Mouse (Mus musculus): Measurements from ENCODE around the gene Krtcap3.
"Not testable (repeated sequence)": the region's sequence is repeated elsewhere in the genome, so short reads cannot be mapped to it uniquely, and the experiment has no call there.

The Krtcap3 gene

DNA sequence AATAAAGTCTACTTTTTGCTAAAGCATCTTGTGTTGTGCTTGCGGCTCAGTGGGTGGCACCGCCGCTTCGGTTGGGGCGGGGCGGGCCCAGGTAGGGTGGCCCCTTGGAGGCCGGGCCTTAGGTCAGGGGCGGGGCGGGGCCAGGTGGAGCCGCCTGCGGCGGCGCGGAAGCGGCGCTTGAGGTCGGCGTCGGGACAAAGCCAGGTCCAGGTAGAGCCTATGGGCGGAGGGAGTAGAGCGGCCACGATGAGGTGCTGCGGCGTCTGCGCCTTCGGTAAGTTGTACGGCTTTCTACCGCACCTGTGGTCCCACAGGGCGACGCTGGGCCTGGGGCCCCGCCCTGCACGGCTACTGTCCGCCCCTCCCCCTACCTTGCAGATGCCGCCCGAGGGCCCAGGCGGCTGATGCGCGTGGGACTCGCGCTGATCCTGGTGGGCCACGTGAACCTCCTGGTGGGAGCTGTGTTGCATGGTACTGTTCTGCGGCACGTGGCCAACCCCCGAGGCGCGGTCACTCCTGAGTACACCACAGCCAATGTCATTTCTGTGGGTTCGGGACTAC is at the start of gene Krtcap3:
TSS of gene Krtcap3 (plus strand) at position 151 of the 561 bp plus-strand sequence.
- no peak for DNase-seq (ENCODE audit: low spot score)

- DNase-seq (ENCODE audit: low spot score) = peak; percentile 98
Measured at GRCm38 (mm10) chr5:31201742-31202590, 49.5 kb upstream of the Krtcap3 start, which contains the start of gene Zfp513. TSS of gene Zfp513 (minus strand) at chr5:31202303.

DNA sequence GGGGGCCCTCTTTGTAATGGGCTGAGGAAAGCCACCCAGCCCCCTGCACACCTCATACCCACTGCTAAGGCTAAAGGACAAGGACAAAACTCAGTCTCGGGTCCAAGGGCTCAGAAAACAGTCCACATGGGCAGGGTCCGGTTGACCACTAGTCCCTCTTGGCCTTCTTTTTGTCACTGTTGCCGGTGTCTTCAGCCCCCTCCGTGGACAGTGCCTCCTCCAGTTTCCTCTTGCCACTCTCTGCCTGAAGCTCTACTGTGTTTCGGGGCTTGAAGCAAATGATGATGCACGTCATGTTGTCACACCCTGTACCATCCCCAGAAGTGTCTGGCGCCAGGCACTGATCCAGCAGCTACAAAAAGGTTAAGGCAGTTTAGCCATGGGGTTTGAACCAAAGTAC is 48.6 kb upstream of the Krtcap3 start:
- DNase-seq (ENCODE audit: low spot score) = no peak

DNA sequence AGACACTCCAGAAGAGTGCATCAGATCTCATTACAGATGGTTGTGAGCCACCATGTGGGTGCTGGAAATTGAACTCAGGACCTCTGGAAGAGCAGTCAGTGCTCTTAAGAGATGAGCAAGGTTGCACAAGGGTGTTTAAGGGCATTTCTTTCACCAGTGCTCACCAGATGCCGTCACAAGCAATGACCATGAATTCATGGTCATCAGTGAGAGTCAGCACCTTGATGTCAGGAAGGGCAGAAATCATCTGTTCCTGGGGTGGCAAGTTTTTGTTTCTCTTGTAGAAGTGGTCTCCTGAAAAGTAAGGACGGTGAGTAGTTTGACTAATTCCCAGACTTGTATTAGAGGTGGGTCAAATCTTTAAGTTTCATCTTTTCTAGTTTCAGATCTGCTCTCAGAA is 47.6 kb upstream of the Krtcap3 start:
- no peak for DNase-seq (ENCODE audit: low spot score)

- no peak for DNase-seq (ENCODE audit: low spot score)
Measured at GRCm38 (mm10) chr5:31204421-31204820, 47.1 kb upstream of the Krtcap3 start.

DNA sequence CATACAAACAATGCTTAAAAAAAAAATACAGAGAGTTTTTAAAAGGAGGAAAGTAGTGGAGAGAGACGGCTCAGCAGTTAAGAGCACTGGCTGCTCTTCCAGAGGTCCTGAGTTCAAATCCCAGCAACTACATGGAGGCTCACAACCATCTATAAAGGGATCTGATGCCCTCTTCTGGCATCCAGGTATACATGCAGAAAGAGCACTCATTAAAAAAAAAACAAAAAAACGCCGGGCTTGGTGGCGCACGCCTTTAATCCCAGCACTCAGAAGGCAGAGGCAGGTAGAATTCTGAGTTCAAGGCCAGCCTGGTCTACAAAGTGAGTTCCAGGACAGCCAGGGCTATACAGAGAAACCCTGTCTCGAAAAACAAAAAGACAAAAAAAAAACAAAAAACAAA is 34.9 kb upstream of the Krtcap3 start:
- DNase-seq (ENCODE audit: low spot score) = not testable (repeated sequence)

DNA sequence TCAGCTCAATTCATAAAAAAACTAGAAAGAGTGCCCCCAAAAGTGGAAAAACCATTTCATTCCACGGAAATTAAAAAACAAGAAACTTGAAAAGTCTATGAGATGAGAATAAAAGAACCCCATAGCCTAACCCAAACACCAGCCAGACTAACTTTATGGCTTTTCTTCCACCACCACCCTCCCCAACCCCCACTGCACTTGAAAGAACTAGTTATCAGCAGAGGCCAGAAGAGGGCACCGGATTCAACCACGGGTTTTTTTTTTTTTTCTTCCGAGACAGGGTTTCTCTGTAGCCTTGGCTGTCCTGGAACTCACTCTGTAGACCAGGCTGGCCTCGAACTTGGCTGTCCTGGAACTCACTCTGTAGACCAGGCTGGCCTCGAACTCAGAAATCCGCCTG is 33.2 kb upstream of the Krtcap3 start:
- no peak for DNase-seq (ENCODE audit: low spot score)

DNA sequence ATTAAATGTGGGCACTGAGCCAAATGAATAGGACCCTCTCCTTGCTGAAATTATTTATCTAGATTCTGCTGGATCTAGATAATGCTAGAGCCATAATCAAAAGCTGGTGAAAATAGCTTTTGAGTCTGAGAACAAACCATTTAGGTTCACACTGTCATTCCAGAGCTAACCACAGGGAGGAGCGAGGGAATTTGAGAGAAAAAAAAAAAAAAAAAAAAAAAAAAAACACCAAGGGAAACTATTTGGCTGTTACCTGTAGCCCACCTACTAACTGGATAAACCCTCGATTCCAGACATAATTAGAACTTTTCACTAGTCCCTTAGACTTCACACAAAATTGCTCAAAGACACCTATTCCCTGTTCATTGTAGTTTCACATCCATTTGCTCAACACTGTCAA is 32.4 kb upstream of the Krtcap3 start:
- no peak for DNase-seq (ENCODE audit: low spot score)

- no peak for DNase-seq (ENCODE audit: low spot score)
Measured at GRCm38 (mm10) chr5:31219474-31219873, 32.0 kb upstream of the Krtcap3 start.

GRCm38 (mm10) chr5:31219911-31220447 is 31.5 kb upstream of the Krtcap3 start:
- no peak for DNase-seq (ENCODE audit: low spot score)

- peak; percentile 88 for DNase-seq (ENCODE audit: low spot score)
Measured at GRCm38 (mm10) chr5:31220448-31221303, 30.8 kb upstream of the Krtcap3 start, which contains the start of gene Ppm1g. TSS of gene Ppm1g (minus strand) at chr5:31220687.

- DNase-seq (ENCODE audit: low spot score) = no peak
Measured at GRCm38 (mm10) chr5:31221304-31221945, 30.1 kb upstream of the Krtcap3 start.

DNA sequence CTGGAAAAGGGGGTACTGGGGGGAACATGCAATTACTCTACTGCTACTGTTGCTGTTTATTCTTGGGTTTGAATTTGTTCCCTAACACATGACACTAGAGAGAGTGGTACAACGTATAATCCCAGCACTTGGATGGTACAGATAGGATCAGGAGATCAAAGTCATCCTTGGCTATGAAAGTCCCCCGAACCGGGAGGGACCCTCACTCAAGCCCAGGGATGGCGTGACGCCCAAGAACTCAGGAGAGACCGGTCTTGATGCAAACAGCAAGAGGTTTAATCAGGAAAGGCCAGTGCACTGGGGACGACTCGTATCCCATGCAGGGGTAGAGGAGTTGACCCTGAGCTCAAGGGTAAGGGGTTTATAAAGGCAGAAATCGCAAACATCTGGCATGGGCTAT is 28.8 kb upstream of the Krtcap3 start:
- DNase-seq (ENCODE audit: low spot score) = no peak

GRCm38 (mm10) chr5:31226641-31227040 is 24.9 kb upstream of the Krtcap3 start:
- DNase-seq (ENCODE audit: low spot score) = no peak

DNA sequence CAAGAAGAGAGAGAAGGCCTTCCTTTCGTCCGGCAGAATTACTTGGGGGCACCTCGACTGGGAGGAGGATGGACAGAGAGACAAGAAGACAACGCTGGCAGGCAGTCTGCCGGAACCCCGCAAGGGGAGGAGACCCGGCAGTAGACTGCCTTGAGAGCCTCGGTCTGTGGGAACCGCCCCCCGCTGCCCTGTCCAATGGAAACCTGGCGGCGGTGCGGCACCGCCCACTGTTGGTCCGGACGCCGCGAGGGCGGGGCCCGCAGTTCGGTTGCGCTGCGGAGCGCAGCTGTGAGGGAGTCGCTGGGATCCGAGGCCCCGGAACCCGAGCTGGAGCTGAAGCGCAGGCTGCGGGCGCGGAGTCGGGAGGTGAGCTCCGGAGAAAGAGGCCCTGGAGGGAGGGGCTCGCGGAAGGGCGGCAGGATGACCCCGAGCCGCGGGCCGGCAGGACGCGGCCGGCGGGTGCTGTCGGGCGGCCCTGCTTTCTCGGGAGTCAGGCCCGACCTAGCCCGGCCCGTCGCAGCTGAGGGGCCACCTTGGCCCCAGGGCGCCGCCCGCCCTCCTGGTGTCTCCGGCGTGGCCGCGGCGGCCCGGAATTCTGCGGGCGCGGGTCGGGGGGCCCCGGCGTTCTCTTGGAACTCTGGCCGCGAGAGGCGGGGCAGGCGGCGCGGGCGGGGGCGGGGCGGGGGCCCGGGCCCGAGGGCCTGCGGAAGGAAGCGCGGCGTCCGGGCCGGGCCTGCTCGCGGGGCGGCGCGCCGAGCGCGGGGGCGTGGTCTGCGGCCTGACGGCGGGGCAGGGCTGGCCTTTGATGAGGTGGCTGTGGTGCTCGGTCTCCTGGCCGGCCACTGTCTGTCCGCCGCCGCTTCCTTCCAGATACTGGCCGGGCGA is 10.6 kb upstream of the Krtcap3 start, which contains the start of the genes Nrbp1 and Gm9970:
TSS of gene Nrbp1 (plus strand) at position 228 of the 885 bp plus-strand sequence.
TSS of gene Gm9970 (minus strand) at position 596 of the 885 bp plus-strand sequence.
- DNase-seq (ENCODE audit: low spot score) = peak; percentile 90

GRCm38 (mm10) chr5:31241522-31242034 is 9.9 kb upstream of the Krtcap3 start:
- DNase-seq (ENCODE audit: low spot score) = no peak

- DNase-seq (ENCODE audit: low spot score) = no peak
Measured at GRCm38 (mm10) chr5:31242191-31242590, 9.3 kb upstream of the Krtcap3 start.

DNA sequence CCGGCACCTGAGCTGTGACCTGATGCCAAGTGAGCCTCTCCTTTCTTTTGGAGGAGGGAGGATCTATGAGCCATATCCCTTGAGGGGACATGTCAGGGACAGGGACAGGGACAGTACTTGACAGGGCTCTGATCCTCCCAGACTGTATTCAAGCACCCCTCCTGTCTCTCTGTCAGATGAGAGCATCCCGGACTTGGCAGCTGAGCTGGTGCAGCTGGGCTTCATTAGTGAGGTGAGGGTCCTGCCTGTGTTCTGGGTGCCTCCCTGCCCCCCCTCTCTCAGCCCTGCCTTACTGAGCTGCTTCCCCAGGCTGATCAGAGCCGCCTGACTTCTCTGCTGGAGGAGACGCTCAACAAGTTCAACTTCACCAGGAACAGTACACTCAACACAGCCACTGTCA is 775 bp upstream of the Krtcap3 start:
- no peak for DNase-seq (ENCODE audit: low spot score)

DNA sequence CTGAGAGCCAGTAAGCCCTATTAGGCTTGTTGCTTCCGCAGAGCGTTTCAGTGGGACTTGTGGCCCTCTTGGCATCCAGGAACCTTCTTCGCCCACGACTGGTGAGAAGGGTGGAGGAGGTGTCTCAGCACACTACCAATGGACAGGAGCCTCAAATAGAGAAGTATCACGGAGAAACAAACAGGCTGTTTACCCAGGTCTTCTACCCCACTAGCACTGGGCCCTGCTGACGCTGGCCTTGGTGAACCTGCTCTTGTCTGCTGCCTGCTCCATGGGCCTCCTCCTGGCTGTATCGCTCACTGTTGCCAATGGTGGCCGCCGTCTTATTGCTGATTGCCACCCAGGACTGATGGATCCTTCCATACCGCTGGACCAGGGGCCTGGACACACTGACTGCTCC is 660 bp downstream of the Krtcap3 start:
- no peak for DNase-seq (ENCODE audit: low spot score)
